Mouse (Mus musculus): ENCODE results near the gene 1700008P02Rik. TPM values are rescaled to one million over a fixed set of nuclear protein-coding genes. Genes with fewer than 3 reads are reported as not detected.
"Not testable (repeated sequence)": the region's sequence is repeated elsewhere in the genome, so short reads cannot be mapped to it uniquely, and the experiment has no call there.

Gene 1700008P02Rik
- not detected in 2 replicates for total RNA-seq (2017)

GRCm38 (mm10) chr3:6620343-6620742 is at the start of gene 1700008P02Rik:
TSS of gene 1700008P02Rik (minus strand) at chr3:6620443.
- ATAC-seq (replicated peaks; ENCODE audit: low read depth, poor library complexity, severe bottlenecking): no peak

GRCm38 (mm10) chr3:6649411-6649810 is 29.2 kb upstream of the 1700008P02Rik start:
- no peak for ATAC-seq (replicated peaks; ENCODE audit: low read depth, poor library complexity, severe bottlenecking)

- ATAC-seq (replicated peaks; ENCODE audit: low read depth, poor library complexity, severe bottlenecking): not testable (repeated sequence)
These were observed 17.9 kb upstream of the 1700008P02Rik start for GRCm38 (mm10) chr3:6638151-6638550.

GRCm38 (mm10) chr3:6634256-6634655 is 14.0 kb upstream of the 1700008P02Rik start:
- no peak for ATAC-seq (replicated peaks; ENCODE audit: low read depth, poor library complexity, severe bottlenecking)

GRCm38 (mm10) chr3:6617881-6618280 is 2.4 kb downstream of the 1700008P02Rik start:
- ATAC-seq (replicated peaks; ENCODE audit: low read depth, poor library complexity, severe bottlenecking): no peak
